Mouse (Mus musculus): Measurements from ENCODE around the gene Cx3cr1. TPM values are rescaled to one million over a fixed set of nuclear protein-coding genes. Genes with fewer than 3 reads are reported as not detected.

The Cx3cr1 gene
- polyA plus RNA-seq, 1 experiment from 2014 or later, result 3.5 TPM

GRCm38 (mm10) chr9:119899446-119899845 is 170.2 kb downstream of the Cx3cr1 start:
- no peak for DNase-seq
- Histone ChIP-seq H3K4me1 (replicated peaks) (peaks cover 20% of the 10 kb centered on the region), H3K27ac (no peak overlapping the region), H3K27me3 (no peaks in the 10 kb centered on the region), H3K4me2 (no peak overlapping the region), H3K9me3 (replicated peaks) (no peaks in the 10 kb centered on the region), H3K36me3 (peaks cover 19% of the 10 kb centered on the region), H3K9ac (no peak overlapping the region), H3K4me3 (replicated peaks) (no peak overlapping the region)
- no peak for ATAC-seq (ENCODE audit: low read depth)
- WGBS (ENCODE audit: insufficient replicate concordance), result 79% methylated on average over 2 of the region's 2 CpGs

DNA sequence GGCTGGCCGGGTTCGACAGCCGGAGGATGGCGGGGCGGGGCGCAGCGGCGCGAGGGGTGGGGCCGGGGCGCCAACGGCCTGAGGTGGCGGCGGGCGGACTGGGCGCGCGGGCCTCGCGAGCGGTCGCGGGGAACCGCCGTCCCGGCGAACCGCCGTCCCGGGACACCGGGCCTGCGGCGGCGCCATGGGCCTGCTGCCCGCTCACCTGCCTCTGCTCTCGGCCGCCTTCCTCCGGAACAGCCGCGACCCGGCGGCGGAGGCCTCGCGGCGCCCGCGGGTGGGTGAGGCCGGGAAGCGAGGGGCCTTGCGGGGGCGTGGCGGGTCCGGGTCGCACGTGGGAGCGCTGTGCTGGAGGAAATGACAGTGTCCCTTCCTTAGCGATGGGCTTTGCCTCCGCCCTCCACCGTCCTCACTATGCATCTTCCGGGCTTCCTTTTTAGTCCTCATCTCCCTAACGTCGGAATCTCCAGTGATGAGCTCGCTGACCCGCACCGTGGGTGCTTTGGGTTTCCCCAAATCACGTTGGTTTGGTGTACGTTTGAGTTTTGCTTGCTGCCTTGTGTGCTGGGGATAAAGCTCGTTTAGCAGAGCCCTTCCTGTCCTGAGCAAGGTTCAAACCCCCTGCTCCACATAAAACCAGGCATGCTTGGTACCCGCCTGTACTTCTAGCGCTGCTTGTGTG is 174.5 kb downstream of the Cx3cr1 start:
- H3K4me3 ChIP-seq (replicated peaks), result peak overlapping the region; percentile 97
- no peaks in the 10 kb centered on the region for H3K9me3 ChIP-seq (replicated peaks)
- no peaks in the 10 kb centered on the region for H3K36me3 ChIP-seq
- DNase-seq (no peak), ATAC-seq (ENCODE audit: low read depth) (peak; percentile 83)
- peak overlapping the region; percentile 91 for H3K9ac ChIP-seq
- no peaks in the 10 kb centered on the region for H3K27me3 ChIP-seq
- peak overlapping the region; percentile 79 for H3K27ac ChIP-seq
- peaks cover 32% of the 10 kb centered on the region for H3K4me1 ChIP-seq (replicated peaks)
- peak overlapping the region; percentile 92 for H3K4me2 ChIP-seq
- WGBS (ENCODE audit: insufficient replicate concordance), result under 1% methylated on average over 68 of the region's 71 CpGs

- H3K27ac ChIP-seq, result peak within 1 kb of the TSS; percentile 79
- H3K4me3 ChIP-seq (replicated peaks), result peak within 1 kb of the TSS; percentile 97
- DNase-seq (peak; percentile 96), ATAC-seq (ENCODE audit: low read depth) (peak; percentile 99)
- no peaks in the 10 kb centered on the region for H3K27me3 ChIP-seq
- H3K36me3 ChIP-seq, result no peaks in the 10 kb centered on the region
- WGBS (ENCODE audit: insufficient replicate concordance), result 3% methylated on average over 34 of the region's 34 CpGs
- no peaks in the 10 kb centered on the region for H3K9me3 ChIP-seq (replicated peaks)
- peak within 1 kb of the TSS; percentile 92 for H3K4me2 ChIP-seq
- H3K9ac ChIP-seq, result peak within 1 kb of the TSS; percentile 91
- peaks cover 32% of the 10 kb centered on the region for H3K4me1 ChIP-seq (replicated peaks)
Measured at GRCm38 (mm10) chr9:119894339-119895009, 175.2 kb downstream of the Cx3cr1 start, which contains the start of gene Wdr48. TSS of gene Wdr48 (plus strand) at chr9:119894878.

DNA sequence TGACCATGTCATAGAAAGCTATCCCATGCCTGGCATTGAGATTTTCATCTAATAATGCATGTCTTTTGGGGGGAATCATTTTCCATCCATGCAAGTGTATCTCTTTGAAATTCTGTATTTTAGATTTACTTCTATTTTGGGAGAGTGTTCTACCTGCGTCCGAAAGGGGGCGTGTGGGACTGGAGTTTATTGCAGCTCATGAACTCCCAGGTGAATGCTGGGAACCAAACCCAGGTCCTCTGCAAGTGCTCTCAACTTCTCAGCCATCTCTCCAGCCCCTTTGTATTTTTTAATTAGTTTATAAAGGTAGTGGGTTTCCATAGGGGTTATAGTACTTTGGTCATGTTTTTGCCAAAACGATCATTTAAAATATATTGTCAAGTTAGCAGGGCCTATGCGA is 175.8 kb downstream of the Cx3cr1 start:
- H3K9me3 ChIP-seq (replicated peaks), result no peaks in the 10 kb centered on the region
- H3K27me3 ChIP-seq, result no peaks in the 10 kb centered on the region
- H3K4me3 ChIP-seq (replicated peaks), result peak overlapping the region; percentile 97; the same call in 1 of the 2 replicates
- H3K36me3 ChIP-seq, result no peaks in the 10 kb centered on the region
- H3K4me1 ChIP-seq (replicated peaks), result peaks cover 32% of the 10 kb centered on the region
- ATAC-seq (ENCODE audit: low read depth) (no peak), DNase-seq (no peak)
- 83% methylated on average over 5 of the region's 5 CpGs for WGBS (ENCODE audit: insufficient replicate concordance)
- peak overlapping the region; percentile 72; the same call in 1 of the 2 replicates for H3K9ac ChIP-seq
- H3K4me2 ChIP-seq, result peak overlapping the region; percentile 92
- no peak overlapping the region for H3K27ac ChIP-seq

DNA sequence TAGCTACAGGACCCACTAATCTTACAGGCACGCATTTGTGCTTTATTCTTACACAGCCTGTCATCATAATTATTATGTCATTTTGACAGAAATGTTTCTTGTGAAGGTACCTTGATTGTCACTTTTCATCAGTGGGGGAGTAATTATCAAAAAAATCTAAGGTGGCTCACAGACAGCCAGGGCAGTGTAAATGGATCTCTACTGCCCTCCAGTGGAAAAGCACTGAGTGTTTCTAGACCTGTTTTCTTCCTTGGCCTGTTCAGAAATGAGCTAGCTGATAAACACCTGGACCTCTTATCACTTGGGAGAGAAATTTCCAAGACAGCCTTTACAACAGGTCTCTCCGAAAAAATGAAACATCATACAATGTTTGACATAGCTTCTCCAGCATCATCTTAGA is 179.0 kb downstream of the Cx3cr1 start:
- Histone ChIP-seq H3K27me3 (no peaks in the 10 kb centered on the region), H3K36me3 (no peaks in the 10 kb centered on the region), H3K4me2 (no peak overlapping the region), H3K9ac (no peak overlapping the region), H3K4me1 (replicated peaks) (peaks cover 19% of the 10 kb centered on the region), H3K27ac (no peak overlapping the region), H3K9me3 (replicated peaks) (no peaks in the 10 kb centered on the region), H3K4me3 (replicated peaks) (no peak overlapping the region)
- DNase-seq (peak; percentile 8), ATAC-seq (ENCODE audit: low read depth) (no peak)
- WGBS (ENCODE audit: insufficient replicate concordance), result 44% methylated on average over 2 of the region's 2 CpGs

DNA sequence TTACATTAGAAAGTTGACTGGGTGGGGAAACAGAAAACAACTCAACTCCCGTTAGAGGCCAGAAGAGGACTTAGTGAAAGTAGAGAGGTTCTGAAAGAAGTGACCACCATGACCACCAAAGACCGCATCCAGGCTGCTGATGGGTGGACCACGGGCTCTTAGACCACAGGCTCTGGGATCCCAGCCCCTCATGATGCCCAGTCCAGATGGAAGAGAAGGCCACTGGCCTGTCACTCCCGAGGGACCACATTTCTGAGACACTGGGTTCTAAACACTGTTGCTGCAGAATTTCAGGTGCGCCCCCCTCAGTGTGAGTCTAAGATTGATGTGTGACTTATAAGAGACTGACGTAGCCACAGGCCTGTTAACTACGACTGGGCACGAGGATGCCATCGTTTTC is 180.2 kb downstream of the Cx3cr1 start:
- Histone ChIP-seq H3K4me2 (no peak overlapping the region), H3K27ac (no peak overlapping the region), H3K9me3 (replicated peaks) (no peaks in the 10 kb centered on the region), H3K9ac (no peak overlapping the region), H3K4me3 (replicated peaks) (no peak overlapping the region), H3K27me3 (no peaks in the 10 kb centered on the region), H3K4me1 (replicated peaks) (peaks cover 12% of the 10 kb centered on the region), H3K36me3 (no peaks in the 10 kb centered on the region)
- 73% methylated on average over 9 of the region's 9 CpGs for WGBS (ENCODE audit: insufficient replicate concordance)
- DNase-seq, result no peak
- no peak for ATAC-seq (ENCODE audit: low read depth)

DNA sequence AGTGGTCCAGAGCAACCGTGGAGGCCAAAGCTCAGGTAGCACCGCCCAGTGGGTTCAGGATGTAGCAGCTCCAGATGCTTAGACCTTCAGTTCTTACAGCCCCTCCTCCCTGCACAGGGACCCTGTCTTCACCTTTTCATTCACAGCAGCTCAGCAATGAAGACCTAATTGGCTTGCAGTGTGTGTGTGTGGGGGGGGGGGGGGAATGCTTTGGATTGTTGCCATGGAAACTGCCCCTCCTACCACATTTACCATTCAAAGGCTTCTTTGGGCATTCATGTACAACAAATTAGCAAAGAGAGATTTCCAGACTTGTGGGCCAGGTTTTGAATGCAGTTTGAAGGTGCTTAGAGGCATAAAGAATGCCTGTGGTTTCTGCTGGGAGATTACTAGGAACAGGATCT is 180.8 kb downstream of the Cx3cr1 start:
- Histone ChIP-seq H3K9me3 (replicated peaks) (no peaks in the 10 kb centered on the region), H3K9ac (no peak overlapping the region), H3K27ac (no peak overlapping the region), H3K4me3 (replicated peaks) (no peak overlapping the region), H3K27me3 (no peaks in the 10 kb centered on the region), H3K4me1 (replicated peaks) (peaks cover 6% of the 10 kb centered on the region; the same call in 1 of the 2 replicates), H3K36me3 (no peaks in the 10 kb centered on the region), H3K4me2 (no peak overlapping the region)
- ATAC-seq (ENCODE audit: low read depth), result no peak
- 69% methylated on average over 2 of the region's 2 CpGs for WGBS (ENCODE audit: insufficient replicate concordance)
- DNase-seq, result no peak

DNA sequence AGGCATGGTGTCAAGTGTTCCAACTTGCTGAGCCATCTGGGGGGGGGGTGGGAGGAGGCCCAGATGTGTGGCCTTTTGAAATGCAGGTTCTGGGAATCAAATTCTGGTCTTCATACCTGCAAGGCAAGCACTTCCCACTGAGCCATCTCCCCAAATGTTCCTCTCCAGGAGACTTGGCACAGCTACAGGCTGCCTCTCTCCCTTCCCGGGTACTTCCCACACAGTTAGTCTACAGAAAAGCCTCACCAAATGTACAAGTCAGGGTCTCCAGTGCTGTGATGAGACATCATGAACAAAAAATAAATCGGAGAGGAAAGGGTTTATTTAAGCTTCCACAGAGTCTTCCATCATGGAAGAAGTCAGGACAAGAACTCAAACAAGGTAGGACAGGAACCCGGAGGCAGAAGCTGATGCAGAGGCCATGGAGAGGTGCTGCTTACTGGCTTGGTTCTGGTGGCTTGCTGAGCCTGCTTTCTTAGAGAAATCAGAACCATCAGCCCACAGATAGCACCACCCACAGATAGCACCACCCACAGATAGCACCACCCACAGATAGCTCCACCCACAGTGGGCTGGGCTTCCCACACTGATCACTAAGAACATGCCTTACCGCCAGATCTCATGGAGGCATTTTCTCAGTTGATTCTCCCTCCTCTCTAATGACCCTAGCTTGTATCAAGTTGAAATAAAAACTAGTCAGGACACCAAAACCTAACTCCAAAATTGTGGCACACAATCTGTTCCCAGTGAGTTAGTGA is 182.4 kb downstream of the Cx3cr1 start:
- no peaks in the 10 kb centered on the region for H3K36me3 ChIP-seq
- ATAC-seq (ENCODE audit: low read depth), result peak; percentile 23; the same call in 1 of the 2 replicates
- no peak overlapping the region for H3K27ac ChIP-seq
- DNase-seq, result peak; percentile 22
- H3K4me2 ChIP-seq, result no peak overlapping the region
- H3K4me1 ChIP-seq (replicated peaks), result 0 out of 2 replicates have a peak, but pooled peaks cover 5% of the 10 kb centered on the region
- no peak overlapping the region for H3K4me3 ChIP-seq (replicated peaks)
- WGBS (ENCODE audit: insufficient replicate concordance), result 63% methylated on average over 4 of the region's 4 CpGs
- H3K9me3 ChIP-seq (replicated peaks), result no peaks in the 10 kb centered on the region
- H3K27me3 ChIP-seq, result no peaks in the 10 kb centered on the region
- H3K9ac ChIP-seq, result no peak overlapping the region

DNA sequence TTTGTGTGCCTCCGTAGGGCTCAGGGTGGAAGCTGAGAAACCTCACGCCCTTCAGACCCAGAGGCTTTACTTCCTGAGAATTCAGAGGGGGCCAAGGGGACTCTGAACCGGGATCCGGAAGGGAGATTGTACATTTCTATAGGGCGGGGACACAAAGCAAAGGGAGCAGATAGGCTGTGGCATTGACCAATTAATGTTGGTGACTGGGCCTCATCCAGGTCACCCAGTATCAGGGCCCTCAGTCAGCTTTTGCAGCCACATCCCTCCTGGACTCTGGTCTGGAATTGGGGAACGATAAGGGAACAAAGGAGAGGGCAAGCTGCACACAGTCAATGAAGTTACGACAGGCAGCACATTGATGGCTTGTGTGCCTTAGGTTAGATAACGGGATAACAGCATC is 215.5 kb downstream of the Cx3cr1 start:
- Histone ChIP-seq H3K27ac (no peak overlapping the region), H3K9me3 (replicated peaks) (0 out of 2 replicates have a peak, but pooled peaks cover 4% of the 10 kb centered on the region), H3K9ac (no peak overlapping the region), H3K4me1 (replicated peaks) (no peaks in the 10 kb centered on the region), H3K4me2 (no peak overlapping the region), H3K36me3 (no peaks in the 10 kb centered on the region), H3K27me3 (no peaks in the 10 kb centered on the region), H3K4me3 (replicated peaks) (no peak overlapping the region)
- WGBS (ENCODE audit: insufficient replicate concordance), result 49% methylated on average over 8 of the region's 8 CpGs
- DNase-seq (no peak), ATAC-seq (ENCODE audit: low read depth) (0 out of 2 replicates have a peak, but pooled peaks have one; percentile 31)

DNA sequence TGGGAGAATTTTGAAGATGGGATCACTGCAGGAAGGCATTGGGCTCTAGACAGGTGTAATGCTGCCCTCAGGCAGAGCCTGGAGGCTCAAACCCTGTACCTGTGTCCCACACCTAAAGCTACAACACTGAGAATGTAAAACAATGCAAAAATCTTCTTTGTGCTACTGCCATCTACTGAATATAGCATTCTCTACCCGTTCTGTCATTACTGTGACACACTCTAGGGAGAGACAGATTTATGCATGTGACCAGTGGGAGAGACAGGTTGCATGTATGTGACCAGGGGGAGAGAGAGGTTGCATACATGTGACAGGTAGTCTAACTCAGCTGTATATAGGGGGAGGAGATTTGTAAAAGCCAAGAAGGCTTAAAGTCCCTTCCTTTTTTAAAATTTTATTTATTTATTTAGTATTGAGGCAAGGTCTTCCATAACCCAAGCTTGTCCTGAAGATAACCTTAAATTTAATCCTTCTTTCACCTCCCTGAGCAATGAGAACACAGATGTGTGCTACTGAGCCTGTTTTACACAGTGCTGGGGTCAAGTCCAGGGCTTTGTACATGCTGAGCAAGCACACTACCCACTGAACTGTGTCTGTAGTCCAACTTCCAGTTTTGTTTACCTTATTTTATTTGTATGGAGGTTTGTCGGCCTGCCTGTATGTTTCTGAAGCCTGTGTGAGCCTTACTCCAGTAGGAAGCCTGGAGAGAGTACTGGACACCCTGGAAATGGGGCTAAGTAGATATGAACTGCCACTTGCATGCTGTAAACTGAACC is 216.4 kb downstream of the Cx3cr1 start:
- WGBS (ENCODE audit: insufficient replicate concordance), result 60% methylated on average over 2 of the region's 2 CpGs
- Histone ChIP-seq H3K4me3 (replicated peaks) (no peak overlapping the region), H3K27me3 (no peaks in the 10 kb centered on the region), H3K9me3 (replicated peaks) (0 out of 2 replicates have a peak, but pooled peaks cover 2% of the 10 kb centered on the region), H3K4me2 (no peak overlapping the region), H3K36me3 (no peaks in the 10 kb centered on the region), H3K4me1 (replicated peaks) (no peaks in the 10 kb centered on the region), H3K9ac (no peak overlapping the region), H3K27ac (no peak overlapping the region)
- no peak for DNase-seq
- ATAC-seq (ENCODE audit: low read depth), result peak; percentile 47; the same call in 1 of the 2 replicates
